In the genomic region with DNA sequence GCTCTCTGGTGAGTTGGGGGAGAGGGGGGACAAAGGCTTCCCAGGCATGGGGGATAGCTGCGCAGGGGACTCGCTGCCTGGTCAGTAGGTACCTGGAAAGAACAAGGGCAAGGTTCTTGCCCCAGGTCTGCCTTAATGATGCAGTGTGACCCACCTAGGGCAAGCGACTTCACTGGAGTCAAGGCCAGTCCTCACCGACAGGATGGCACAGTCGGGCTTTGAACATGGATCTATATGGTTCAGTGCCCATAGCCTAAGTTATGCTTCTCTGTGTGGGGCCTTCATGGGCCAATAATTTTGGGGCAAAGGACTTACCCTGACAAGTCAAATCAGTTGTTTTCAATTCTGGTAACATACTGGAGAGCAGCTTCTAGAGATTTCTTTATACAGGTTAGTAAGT, we compare ENCODE assay signal across 9 mouse cellular contexts. TPM values are rescaled to one million over a fixed set of nuclear protein-coding genes. Genes with fewer than 3 reads are reported as not detected.
A peak's percentile ranks its signal among the peaks of the same experiment; 100 is the strongest.
DNase-seq lines count a peak whose midpoint lies in the region; ATAC-seq and TF ChIP-seq lines count a peak whose summit lies in the region.
"Had no signal": no experiment of that assay in that cellular context is flagged by ENCODE, and none has a peak within 500 bp of the region (broad histone marks: within the 10 kb centered on the region; RNA-seq: fewer than 3 reads in every experiment).

No protein-coding gene starts in this region.

- no peak for DNase-seq in heart, adult 11 months
- no peak for DNase-seq in hindbrain, embryonic 14.5 days (ENCODE audit: low spot score)
- DNase-seq in midbrain, embryonic 14.5 days = peak; percentile 66
- DNase-seq in right cerebral cortex, postnatal 4 days = no peak
- no peak for DNase-seq in right cerebral cortex, adult 2 months (ENCODE audit: low spot score in 2 of 2)
- no peak for DNase-seq in gastrocnemius, postnatal 4 days (ENCODE audit: low spot score in 2 of 2)

- peak overlapping the region; percentile 93 for H3K4me2 ChIP-seq in heart, embryonic 15.5 days
- peak overlapping the region; percentile 75 for H3K4me2 ChIP-seq in hindbrain, embryonic 14.5 days (replicated peaks)
- peak overlapping the region; percentile 79 for H3K4me2 ChIP-seq in midbrain, embryonic 14.5 days (ENCODE audit: low read length)

- no peak overlapping the region for H3K27ac ChIP-seq in heart, embryonic 15.5 days
- H3K27ac ChIP-seq in cortical plate, adult 2 months (ENCODE audit: insufficient read depth, low read length) = no peak overlapping the region
- H3K27ac ChIP-seq in hindbrain, embryonic 14.5 days = peak overlapping the region; percentile 99
- peak overlapping the region; percentile 99 for H3K27ac ChIP-seq in midbrain, embryonic 14.5 days (replicated peaks; ENCODE audit: low read depth, low read length)

- peak; percentile 28 for ATAC-seq in heart, embryonic 15.5 days (replicated peaks; ENCODE audit: insufficient number of reproducible peaks, insufficient read depth, low FRiP score, low read depth)
- no peak for ATAC-seq in hindbrain, embryonic 14.5 days (ENCODE audit: low FRiP score)
- no peak; the same call in 1 of the 2 replicates for ATAC-seq in midbrain, embryonic 14.5 days (ENCODE audit: low FRiP score, low TSS enrichment)

- 13% methylated on average over 5 of the region's 5 CpGs for WGBS in heart, embryonic 15.5 days
- 5% methylated on average over 5 of the region's 5 CpGs for WGBS in hindbrain, embryonic 14.5 days
- 1% methylated on average over 5 of the region's 5 CpGs for WGBS in midbrain, embryonic 14.5 days

- H3K9ac ChIP-seq in heart, embryonic 15.5 days = peak overlapping the region; percentile 88
- peak overlapping the region; percentile 99 for H3K9ac ChIP-seq in hindbrain, embryonic 14.5 days
- H3K9ac ChIP-seq in midbrain, embryonic 14.5 days (replicated peaks; ENCODE audit: low read length) = peak overlapping the region; percentile 100

- H3K4me3 ChIP-seq in heart, embryonic 15.5 days = peak overlapping the region; percentile 65
- peak overlapping the region; percentile 89 for H3K4me3 ChIP-seq in cortical plate, adult 2 months (ENCODE audit: insufficient read depth, low read length)
- H3K4me3 ChIP-seq in hindbrain, embryonic 14.5 days (replicated peaks; ENCODE audit: low read length) = peak overlapping the region; percentile 98
- H3K4me3 ChIP-seq in midbrain, embryonic 14.5 days (replicated peaks; ENCODE audit: low read depth, low read length) = peak overlapping the region; percentile 96

- peaks cover 10% of the 10 kb centered on the region for H3K4me1 ChIP-seq in heart, embryonic 15.5 days (replicated peaks)
- peaks cover 5% of the 10 kb centered on the region; the same call in 1 of the 2 replicates for H3K4me1 ChIP-seq in cortical plate, adult 2 months (ENCODE audit: control insufficient read depth, insufficient read depth, low read length)
- peaks cover 29% of the 10 kb centered on the region for H3K4me1 ChIP-seq in hindbrain, embryonic 14.5 days (replicated peaks; ENCODE audit: control insufficient read depth, insufficient read depth, low read length)
- H3K4me1 ChIP-seq in midbrain, embryonic 14.5 days (ENCODE audit: control insufficient read depth, insufficient read depth, low read length) = peaks cover 24% of the 10 kb centered on the region

- H3K36me3 ChIP-seq in heart, embryonic 15.5 days = no peaks in the 10 kb centered on the region
- H3K36me3 ChIP-seq in hindbrain, embryonic 14.5 days (replicated peaks; ENCODE audit: control insufficient read depth, insufficient read depth) = no peaks in the 10 kb centered on the region
- no peaks in the 10 kb centered on the region for H3K36me3 ChIP-seq in midbrain, embryonic 14.5 days (ENCODE audit: control insufficient read depth, insufficient read depth, low read length)
- H3K36me3 ChIP-seq: G1E had no signal

- TF ChIP-seq POLR2A in cortical plate, adult 2 months (IDR thresholded peaks at IDR 0.05; ENCODE audit: extremely low read depth, insufficient read depth, low read length) = no peak

- H3K27me3 ChIP-seq in heart, embryonic 15.5 days = peaks cover 17% of the 10 kb centered on the region
- no peaks in the 10 kb centered on the region for H3K27me3 ChIP-seq in hindbrain, embryonic 14.5 days (ENCODE audit: control insufficient read depth, insufficient read depth, low read length)
- no peaks in the 10 kb centered on the region for H3K27me3 ChIP-seq in midbrain, embryonic 14.5 days (ENCODE audit: control insufficient read depth, insufficient read depth, low read length)

- H3K9me3 ChIP-seq in heart, embryonic 15.5 days (replicated peaks) = no peaks in the 10 kb centered on the region
- H3K9me3 ChIP-seq in hindbrain, embryonic 14.5 days (ENCODE audit: control insufficient read depth, low read length) = no peaks in the 10 kb centered on the region
- H3K9me3 ChIP-seq in midbrain, embryonic 14.5 days (ENCODE audit: control insufficient read depth, low read length) = no peaks in the 10 kb centered on the region

- TF ChIP-seq CTCF in cortical plate, adult 2 months (IDR thresholded peaks at IDR 0.05; ENCODE audit: extremely low read depth, insufficient read depth, low read length) = no peak

RNA-seq across cellular contexts. Expression of gene Hdgfl3, which starts 0.5 kb away (rescaled TPM):
- 10.8 and 11.0 TPM in 2 replicates for polyA plus RNA-seq in heart, embryonic 15.5 days (2015; fragmentation: Nextera tagmentation; extraction: Ambion mirVana)
- 40.4 and 40.9 TPM in 2 replicates for polyA plus RNA-seq in cortical plate, adult 2 months (2012; rRNA removed)
- polyA plus RNA-seq in hindbrain, embryonic 14.5 days (2014; fragmentation: Nextera tagmentation; extraction: Ambion mirVana) = 79.5 and 84.3 TPM in 2 replicates
- 99.2 and 99.4 TPM in 2 replicates for polyA plus RNA-seq in midbrain, embryonic 14.5 days (2014; fragmentation: Nextera tagmentation; extraction: Ambion mirVana)
- total RNA-seq in gastrocnemius, postnatal 4 days (2021) = 10 to 100 TPM; 11.8 to 12.3 TPM
- polyA plus RNA-seq: G1E had no signal

RNA-seq across cellular contexts. Expression of gene Bnc1, which starts 57.3 kb away (rescaled TPM):
- polyA plus RNA-seq in heart, embryonic 15.5 days (2015; fragmentation: Nextera tagmentation; extraction: Ambion mirVana) = 3.1 and 4.1 TPM in 2 replicates
- polyA plus RNA-seq in cortical plate, adult 2 months (2012; rRNA removed) = not detected in 2 replicates
- polyA plus RNA-seq in hindbrain, embryonic 14.5 days (2014; fragmentation: Nextera tagmentation; extraction: Ambion mirVana) = 0.20 and 0.25 TPM in 2 replicates
- polyA plus RNA-seq in midbrain, embryonic 14.5 days (2014; fragmentation: Nextera tagmentation; extraction: Ambion mirVana) = 0.27 and 0.30 TPM in 2 replicates
- total RNA-seq in gastrocnemius, postnatal 4 days (2021) = under 1 TPM in 1 of 2 experiments, not detected in 1; 0.08 TPM
- polyA plus RNA-seq: G1E had no signal

Comparison
In these comparisons a context has a peak if more than half of its experiments do, and no peak if none do; other contexts are left out.
1. H3K27ac ChIP-seq: peak in hindbrain, embryonic 14.5 days (single experiment) and midbrain, embryonic 14.5 days (single experiment); none in heart, embryonic 15.5 days (single experiment) and cortical plate, adult 2 months (single experiment).
2. Peak in every context shown above with its lines, with median percentiles within 50 percentile points of each other: H3K4me2 ChIP-seq, H3K4me3 ChIP-seq and H3K9ac ChIP-seq.